Mouse (Mus musculus) megakaryocyte, embryonic 14.5 days (primary cell): ENCODE data around the gene Ifne. TPM values are rescaled to one million over a fixed set of nuclear protein-coding genes. Genes with fewer than 3 reads are reported as not detected.

Source experiments
- H3K27me3 ChIP-seq: replicated peaks from 2 replicates; pipeline ENCODE3; 2012; ENCODE audit warnings: inconsistent platforms
- H3K36me3 ChIP-seq: replicated peaks from 2 replicates; pipeline ENCODE3; 2012; ENCODE audit warnings: low read length, inconsistent platforms, mixed read lengths
- H3K4me1 ChIP-seq: 2 replicates; pipeline ENCODE4 v1.6.1; 2012; ENCODE audit warnings: inconsistent platforms
- H3K4me3 ChIP-seq: replicated peaks from 2 replicates; pipeline ENCODE3; 2012; ENCODE audit warnings: moderate library complexity, mild to moderate bottlenecking, inconsistent platforms
- H3K9me3 ChIP-seq: 2 replicates; pipeline ENCODE4 v1.6.1; 2012; ENCODE audit warnings: inconsistent platforms
- FLI1 ChIP-seq: IDR thresholded peaks from 2 replicates; pipeline ENCODE4 v1.6.1; 2012; ENCODE audit warnings: low read length, inconsistent platforms, mixed read lengths
- GATA1 ChIP-seq: IDR thresholded peaks from 3 replicates; pipeline ENCODE4 v1.6.1; 2012; ENCODE audit warnings: mixed read lengths, low read length, inconsistent platforms, borderline replicate concordance
- polyA plus RNA-seq: library from polyadenylated mRNA; stranded (reverse); fragments of >175 nt; gene quantifications from 2 replicates; pipeline ENCODE4 v1.2.3, GENCODE M21; 2012; ENCODE audit warnings: low replicate concordance; ENCODE audit not compliant: insufficient read depth

The Ifne gene
- polyA plus RNA-seq, 1 experiment: not detected

DNA sequence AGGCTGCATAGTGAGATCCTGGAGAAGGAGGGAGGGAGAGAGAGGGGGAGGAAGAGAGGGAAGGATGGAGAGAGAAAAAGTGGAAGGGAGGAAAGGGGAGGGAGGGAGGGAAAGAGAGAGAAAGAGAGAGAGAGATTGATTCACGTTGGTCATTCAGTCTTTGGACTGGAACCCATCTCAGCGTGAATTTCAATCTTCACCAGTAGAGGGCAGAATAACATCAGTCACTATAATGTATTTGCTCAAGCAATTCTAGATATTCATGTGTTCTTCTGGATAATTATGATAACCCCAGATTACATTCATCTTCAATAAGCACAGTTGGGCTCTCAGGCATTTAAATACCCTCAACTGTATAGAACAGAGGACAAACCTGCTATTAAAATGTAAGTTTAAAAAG, 7.3 kb downstream of the Ifne start:
- no peaks in the 10 kb centered on the region for H3K36me3 ChIP-seq
- H3K4me1 ChIP-seq: peaks cover 51% of the 10 kb centered on the region
- TF ChIP-seq GATA1 (no peak), FLI1 (no peak)
- no peaks in the 10 kb centered on the region; the same call in 1 of the 2 replicates for H3K9me3 ChIP-seq
- H3K4me3 ChIP-seq: no peak overlapping the region
- peaks cover 2% of the 10 kb centered on the region for H3K27me3 ChIP-seq

DNA sequence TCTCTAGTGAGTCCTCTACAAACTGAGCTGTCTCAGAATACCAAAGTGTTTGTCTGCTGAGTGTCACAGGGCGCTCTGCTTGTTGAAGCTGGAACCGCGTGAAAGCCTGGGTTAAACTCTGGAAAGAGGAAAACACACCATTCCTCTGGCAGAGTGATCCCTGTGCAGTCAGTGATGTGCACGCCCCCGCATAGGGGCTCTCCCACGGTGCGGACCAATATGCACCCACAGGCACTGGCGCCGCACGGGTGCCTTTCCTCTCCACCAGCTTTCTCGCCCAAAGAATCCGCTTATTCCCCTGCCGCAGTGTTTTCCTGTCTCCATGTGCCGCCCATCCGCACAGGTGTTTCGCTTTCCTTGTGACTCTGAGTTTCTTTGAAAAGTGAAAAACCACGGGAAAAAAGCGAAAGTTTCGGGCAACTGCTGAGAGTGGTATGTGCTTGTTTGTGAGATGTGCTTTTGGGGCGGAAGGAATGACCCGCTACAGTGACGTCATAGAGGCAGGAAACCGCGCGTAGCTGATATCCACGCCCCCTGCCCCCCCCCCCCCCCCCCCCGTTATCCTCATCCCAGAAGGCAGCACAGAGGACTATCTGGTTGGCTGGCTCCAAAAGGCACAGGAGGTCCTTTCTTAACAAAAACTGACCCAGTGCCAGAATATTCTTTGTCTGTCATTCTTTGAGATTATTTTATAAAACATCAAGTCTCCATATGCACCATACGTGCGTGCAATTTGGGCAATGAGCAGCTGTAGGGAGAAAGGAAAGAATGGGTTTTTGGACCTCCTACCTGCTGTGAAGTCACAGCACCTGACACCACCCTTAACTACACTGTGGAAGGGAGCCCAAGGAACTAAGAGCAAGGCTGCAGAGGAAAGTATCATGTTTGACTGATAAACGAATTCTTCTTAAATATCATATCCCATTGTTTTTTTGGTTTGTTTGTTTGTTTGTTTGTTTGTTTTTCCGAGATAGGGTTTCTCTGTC, 11.8 kb downstream of the Ifne start:
- Histone ChIP-seq H3K27me3 (peaks cover 5% of the 10 kb centered on the region), H3K4me3 (peak overlapping the region; percentile 91), H3K9me3 (no peaks in the 10 kb centered on the region; the same call in 1 of the 2 replicates), H3K4me1 (peaks cover 52% of the 10 kb centered on the region), H3K36me3 (no peaks in the 10 kb centered on the region)
- TF ChIP-seq GATA1: no peak
- no peak for TF ChIP-seq FLI1

DNA sequence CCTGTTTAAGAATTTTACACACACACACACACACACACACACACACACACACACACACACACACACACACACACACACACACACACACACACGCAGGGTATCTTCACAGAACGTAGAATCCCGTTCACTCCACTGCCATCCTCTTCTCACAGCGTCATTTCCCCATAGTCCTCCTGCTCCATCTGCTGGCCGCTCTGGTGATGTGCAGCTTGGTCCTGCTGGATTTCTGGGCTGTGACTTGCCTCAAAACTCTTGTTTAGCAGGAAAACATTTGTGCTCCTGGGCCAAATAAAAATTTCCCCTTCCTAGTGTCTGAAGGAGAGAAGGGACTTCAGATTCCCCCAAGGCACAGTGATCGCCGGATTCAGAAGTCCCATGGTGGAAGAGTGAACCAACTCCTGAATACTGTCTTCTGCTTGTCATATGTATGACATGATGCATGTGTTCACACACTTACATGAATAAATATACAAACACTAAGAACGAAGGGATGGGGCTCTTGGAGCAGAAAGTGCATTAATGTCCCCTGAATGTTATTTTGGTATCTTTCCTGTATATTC, 12.6 kb downstream of the Ifne start:
- no peaks in the 10 kb centered on the region for H3K36me3 ChIP-seq
- no peak for TF ChIP-seq FLI1
- H3K9me3 ChIP-seq: no peaks in the 10 kb centered on the region; the same call in 1 of the 2 replicates
- H3K27me3 ChIP-seq: peaks cover 12% of the 10 kb centered on the region
- H3K4me1 ChIP-seq: peaks cover 58% of the 10 kb centered on the region
- peak overlapping the region; percentile 91 for H3K4me3 ChIP-seq

DNA sequence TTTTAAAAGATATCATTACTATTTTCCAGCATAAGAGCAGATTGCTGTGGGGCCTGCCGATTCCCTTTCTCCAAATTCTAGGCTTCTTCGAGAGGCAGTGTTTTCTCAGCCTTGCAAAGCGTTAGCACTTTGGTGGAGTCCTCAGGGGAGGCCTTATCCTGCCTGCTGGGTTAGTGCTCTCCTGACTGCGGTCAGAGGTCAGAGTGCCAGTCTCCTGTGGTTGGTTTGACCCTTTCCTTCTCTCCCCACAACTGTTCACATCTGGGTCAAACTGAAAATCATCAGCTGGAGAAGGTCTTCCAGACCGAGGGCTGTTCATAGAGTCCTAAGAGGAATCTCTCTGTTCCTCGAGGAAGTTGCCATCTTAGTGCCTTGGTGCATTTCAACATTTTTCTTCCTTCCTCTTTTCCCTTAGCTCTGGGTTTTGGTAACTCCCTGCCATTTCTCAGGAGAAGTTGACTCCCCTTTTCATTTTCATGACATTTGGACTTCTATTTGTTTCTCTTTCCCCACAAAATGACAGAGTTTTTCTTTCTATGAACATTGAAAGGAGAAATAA, 14.9 kb downstream of the Ifne start:
- TF ChIP-seq FLI1 (no peak), GATA1 (no peak)
- H3K36me3 ChIP-seq: no peaks in the 10 kb centered on the region
- peaks cover 58% of the 10 kb centered on the region for H3K4me1 ChIP-seq
- no peaks in the 10 kb centered on the region for H3K9me3 ChIP-seq
- H3K27me3 ChIP-seq: peaks cover 26% of the 10 kb centered on the region
- H3K4me3 ChIP-seq: peak overlapping the region; percentile 88

DNA sequence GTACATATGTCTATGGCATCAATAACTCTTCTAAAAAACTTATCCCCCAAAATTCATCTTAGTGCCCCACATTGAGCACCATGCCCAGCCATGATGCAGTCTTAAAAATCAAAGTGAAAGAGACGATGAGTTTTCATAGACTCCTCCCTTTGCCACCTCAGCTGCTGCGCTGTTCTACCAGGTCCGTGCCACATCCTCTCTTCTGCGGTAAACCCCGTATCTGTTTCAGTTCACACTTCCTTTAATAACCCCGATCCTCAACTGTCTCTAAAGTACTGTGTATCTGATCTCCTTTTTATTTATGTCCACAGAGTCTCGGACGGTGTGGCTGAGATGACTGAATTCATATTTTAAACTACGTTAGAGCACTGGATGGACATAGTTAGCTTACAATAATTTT, 15.4 kb downstream of the Ifne start:
- Histone ChIP-seq H3K9me3 (no peaks in the 10 kb centered on the region), H3K36me3 (no peaks in the 10 kb centered on the region), H3K4me3 (peak overlapping the region; percentile 88), H3K27me3 (peaks cover 28% of the 10 kb centered on the region), H3K4me1 (peaks cover 58% of the 10 kb centered on the region)
- TF ChIP-seq GATA1 (peak; percentile 73; the same call in 1 of the 3 replicates), FLI1 (no peak)

DNA sequence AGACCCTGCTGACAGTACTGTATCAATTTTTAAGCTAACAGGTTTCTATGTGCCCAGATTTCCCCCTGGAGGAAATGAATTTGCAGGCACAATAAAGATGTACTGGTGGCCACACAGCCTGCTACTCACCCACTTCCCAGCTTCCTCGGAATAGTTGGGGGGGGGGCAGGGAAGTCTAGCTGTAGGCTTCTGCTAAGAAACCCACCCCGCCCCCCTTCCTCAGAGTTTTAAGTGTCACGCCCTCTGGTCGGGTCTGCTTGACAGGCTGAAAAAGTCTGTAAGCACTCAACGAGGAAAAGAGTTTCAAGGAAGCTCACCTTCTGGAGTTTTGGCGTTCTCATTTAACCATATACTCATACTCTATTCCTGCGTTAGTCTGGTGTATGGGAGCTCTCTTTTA, 16.7 kb downstream of the Ifne start:
- no peaks in the 10 kb centered on the region for H3K36me3 ChIP-seq
- H3K27me3 ChIP-seq: peaks cover 28% of the 10 kb centered on the region
- no peaks in the 10 kb centered on the region for H3K9me3 ChIP-seq
- no peak for TF ChIP-seq FLI1
- TF ChIP-seq GATA1: no peak
- peaks cover 51% of the 10 kb centered on the region for H3K4me1 ChIP-seq
- no peak overlapping the region for H3K4me3 ChIP-seq

DNA sequence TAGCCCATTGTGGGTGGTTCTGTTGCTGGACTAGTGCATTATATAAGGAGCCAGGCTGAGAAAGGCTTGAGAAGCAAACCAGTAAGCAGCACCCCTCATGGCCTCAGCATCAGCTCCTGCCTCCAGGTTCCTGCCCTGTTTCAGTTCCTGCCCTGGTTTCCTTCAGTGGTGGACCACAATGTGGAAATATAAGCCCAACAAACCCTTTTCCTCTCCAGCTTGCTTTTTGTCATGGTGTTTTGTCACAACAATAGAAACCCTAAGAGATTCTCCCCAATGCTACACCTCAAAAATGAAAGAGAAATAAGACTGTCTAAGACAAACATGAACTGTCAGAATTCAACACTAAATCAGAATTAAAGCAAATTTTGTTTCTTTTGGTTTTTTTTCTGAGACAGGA, 20.8 kb downstream of the Ifne start:
- peaks cover 13% of the 10 kb centered on the region for H3K4me1 ChIP-seq
- no peaks in the 10 kb centered on the region for H3K9me3 ChIP-seq
- no peak overlapping the region for H3K4me3 ChIP-seq
- no peaks in the 10 kb centered on the region for H3K36me3 ChIP-seq
- TF ChIP-seq FLI1 (no peak), GATA1 (no peak)
- peaks cover 29% of the 10 kb centered on the region for H3K27me3 ChIP-seq

DNA sequence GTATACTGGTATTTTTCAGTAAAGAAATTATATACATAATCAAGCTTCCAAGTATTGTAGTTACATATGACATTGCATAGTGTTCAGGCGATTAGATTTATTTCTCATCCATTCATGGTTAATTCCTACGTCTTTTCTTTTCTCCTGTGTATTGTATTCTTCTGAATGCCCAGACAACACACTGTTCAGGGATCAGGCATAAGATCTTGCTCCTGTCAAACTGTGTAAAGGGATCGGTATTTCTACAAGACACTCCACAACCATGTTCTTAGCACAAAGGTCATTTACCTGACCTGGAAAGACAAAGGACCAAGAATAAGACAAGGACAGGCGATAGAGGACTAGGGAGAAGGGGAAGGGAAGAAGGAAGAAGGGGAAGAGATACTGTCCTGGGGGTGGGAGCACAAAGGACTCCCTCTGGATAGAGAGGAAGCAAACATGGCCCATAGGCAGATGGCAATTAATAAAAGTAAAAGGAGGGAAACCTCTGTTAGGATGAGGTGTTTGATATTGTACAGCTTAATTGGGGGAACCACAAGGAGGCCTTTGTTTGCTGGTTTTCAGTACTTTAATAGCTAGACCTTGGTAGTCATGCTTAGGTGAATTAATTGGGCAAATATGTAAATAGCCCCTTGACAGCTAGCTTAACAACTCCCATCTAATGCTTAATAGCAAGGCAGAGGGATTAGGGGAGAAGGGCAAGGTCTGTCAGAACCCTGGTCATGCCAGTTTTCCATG, 28.8 kb downstream of the Ifne start:
- Histone ChIP-seq H3K4me3 (no peak overlapping the region), H3K36me3 (no peaks in the 10 kb centered on the region), H3K4me1 (no peaks in the 10 kb centered on the region), H3K27me3 (peaks cover 9% of the 10 kb centered on the region), H3K9me3 (no peaks in the 10 kb centered on the region)
- TF ChIP-seq GATA1 (no peak), FLI1 (no peak)

DNA sequence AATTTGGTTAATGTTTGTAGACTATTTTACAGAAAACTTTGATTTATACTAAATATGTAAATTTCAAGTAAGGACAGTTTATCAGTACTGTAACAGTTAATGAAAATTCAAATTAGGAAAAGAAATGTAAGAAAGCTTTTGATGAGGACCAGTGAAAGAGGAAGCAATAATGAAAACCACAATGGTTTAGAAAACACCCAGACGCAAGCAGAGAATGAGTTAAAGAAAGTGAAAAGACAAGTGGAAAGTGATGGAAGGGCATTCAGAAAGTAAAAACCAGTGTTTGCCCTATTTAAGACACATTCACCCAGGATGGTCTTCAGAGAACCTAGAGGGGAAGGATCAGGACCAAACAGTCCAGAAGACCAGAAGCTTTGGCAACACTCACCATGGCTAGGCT, 30.3 kb downstream of the Ifne start, which contains the start of gene Ifna1:
Ifna1 (plus strand) TSS at position 390 of the 400 bp plus-strand sequence.
- Histone ChIP-seq H3K4me3 (no peak within 1 kb of the TSS), H3K36me3 (no peaks in the 10 kb centered on the region), H3K9me3 (no peaks in the 10 kb centered on the region), H3K4me1 (no peaks in the 10 kb centered on the region), H3K27me3 (peaks cover 8% of the 10 kb centered on the region)
- no peak for TF ChIP-seq FLI1
- TF ChIP-seq GATA1: no peak
